Mouse (Mus musculus) bone marrow macrophage, adult 2 months (primary cell): ENCODE measurements around the gene Gucy1a1.

Experiments used
- CTCF ChIP-seq: IDR thresholded peaks from 2 replicates; pipeline ENCODE4 v1.5.1; 2012; ENCODE audit warnings: low read depth, mild to moderate bottlenecking, low read length, moderate library complexity
- POLR2A ChIP-seq: IDR thresholded peaks from 2 replicates; pipeline ENCODE4 v1.6.1; 2012; ENCODE audit warnings: mild to moderate bottlenecking, low read depth, low read length, borderline replicate concordance

DNA sequence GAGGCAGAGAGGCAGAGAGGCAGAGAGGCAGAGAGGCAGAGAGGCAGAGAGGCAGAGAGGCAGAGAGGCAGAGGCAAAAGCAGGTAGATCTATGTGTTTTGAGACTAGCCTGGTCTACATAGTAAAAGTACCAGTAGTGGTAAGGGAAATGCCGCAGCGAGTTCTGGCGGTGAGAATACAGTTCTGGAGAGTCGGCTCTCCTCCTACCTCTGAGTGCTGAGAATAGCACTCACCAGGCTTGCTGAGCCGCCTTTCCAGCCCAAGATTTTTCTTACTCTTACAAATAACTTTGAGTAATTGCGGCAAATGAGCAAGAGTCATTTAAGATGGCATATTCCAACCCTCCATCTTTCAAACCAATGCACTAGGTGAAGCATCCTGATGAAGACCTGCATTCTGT is 46.5 kb downstream of the Gucy1a1 start:
- TF ChIP-seq CTCF (no peak), POLR2A (no peak)
